Mouse (Mus musculus): ENCODE measurements at regions not wholly inside any gene's neighbourhood (a gene's known extent, or its start where the extent isn't known, plus 50 kb on each side); places are given as distances from the start of the nearest gene placed in this dataset.

GRCm38 (mm10) chr1:71904376-71904948 is 251.5 kb upstream of the Fn1 start:
- DNase-seq (ENCODE audit: low spot score) = no peak

DNA sequence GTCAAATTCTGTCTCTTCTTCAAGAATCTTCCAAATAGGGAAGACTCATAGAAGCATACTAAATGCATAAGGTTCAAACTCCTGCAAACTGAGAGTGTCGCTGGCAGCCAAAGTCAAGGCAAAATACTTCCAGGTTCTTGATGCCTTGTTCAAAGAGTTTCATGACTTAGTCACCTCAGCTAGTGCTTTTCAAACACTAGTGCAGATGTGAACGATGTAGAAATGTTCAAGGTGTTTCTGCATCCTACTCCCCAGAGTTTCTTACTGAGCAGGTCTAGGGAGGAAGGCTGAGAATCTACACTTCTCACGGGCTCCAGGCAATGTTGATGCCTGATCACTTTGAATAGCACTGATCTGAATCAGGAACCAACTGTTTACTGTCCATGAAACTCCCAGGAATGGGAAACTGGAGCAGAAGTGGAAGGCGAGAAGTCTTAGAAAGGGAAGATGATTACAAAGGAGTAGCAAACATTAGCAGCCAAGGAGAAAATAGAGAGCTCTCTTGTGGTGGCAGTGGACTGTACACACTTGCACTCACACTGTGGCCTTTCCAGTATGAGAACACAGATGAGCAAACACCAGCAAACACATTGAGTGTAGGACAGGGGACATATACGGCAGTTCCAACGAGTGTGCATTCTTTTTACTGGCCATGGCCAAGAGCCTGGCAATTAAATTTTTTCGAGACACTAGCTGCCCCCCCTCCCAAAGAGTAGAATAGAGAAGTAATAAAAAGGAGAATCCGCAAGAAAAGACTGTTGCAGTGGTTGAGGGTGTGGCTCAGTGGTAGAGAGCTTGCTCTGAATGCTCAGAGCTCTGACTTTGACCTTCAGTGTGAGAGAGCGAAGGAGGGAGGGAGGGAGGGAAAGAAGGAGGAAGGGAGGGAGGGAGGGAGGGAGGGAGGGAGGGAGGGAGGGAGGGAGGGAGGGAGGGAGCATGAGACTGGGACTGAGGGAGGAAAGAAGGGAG is 247.4 kb upstream of the Fn1 start:
- no peak for DNase-seq (ENCODE audit: low spot score)

- no peak for DNase-seq (ENCODE audit: low spot score)
Measured at GRCm38 (mm10) chr1:71899128-71899527, 246.1 kb upstream of the Fn1 start.

DNA sequence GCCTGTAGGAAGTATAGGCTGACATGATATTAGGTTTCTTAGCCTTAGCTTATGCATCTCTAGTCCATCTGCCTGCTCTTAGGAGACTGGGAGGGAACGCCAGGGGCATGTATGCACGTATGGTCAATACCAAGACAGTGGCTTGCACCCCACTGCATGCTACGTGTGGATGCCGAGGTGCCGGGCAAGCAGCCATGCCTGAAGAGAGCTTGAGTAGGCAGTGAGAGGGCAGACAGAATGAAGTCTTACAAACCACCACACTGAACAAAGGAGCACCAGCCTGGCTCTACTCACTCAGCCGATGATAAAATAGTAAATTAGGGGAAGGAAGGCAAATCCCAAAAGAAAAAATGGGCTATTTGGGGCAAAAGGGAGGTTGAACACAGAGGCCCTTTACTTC is 245.2 kb upstream of the Fn1 start:
- no peak for DNase-seq (ENCODE audit: low spot score)

DNA sequence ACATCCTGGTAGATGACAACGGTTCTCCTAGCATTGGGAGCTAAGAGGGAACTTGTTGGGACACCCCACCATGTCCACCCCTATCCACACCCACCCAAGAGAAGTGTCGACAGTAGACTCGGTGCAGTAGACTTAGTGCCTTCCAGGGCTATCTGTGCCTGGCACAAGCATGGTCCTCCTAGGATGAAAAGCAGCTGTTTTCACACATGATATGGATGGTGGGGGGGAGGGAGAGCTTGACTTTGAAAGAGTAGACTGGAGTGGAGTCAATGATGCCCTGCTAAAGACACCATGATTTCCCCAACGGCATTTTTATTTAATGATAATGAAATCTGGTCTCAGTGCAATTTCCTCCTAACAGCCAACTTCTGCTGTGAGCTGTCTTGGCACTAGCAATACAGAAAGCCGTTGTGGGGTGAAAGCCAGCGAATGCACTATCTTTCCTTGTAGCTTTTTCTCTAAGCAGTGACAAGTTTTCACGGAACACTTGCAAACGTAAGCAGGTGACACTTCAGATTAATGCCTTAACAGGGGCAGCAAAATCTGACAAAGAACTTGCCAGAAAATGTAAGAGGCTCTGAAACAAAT is 244.6 kb upstream of the Fn1 start:
- no peak for DNase-seq (ENCODE audit: low spot score)

DNA sequence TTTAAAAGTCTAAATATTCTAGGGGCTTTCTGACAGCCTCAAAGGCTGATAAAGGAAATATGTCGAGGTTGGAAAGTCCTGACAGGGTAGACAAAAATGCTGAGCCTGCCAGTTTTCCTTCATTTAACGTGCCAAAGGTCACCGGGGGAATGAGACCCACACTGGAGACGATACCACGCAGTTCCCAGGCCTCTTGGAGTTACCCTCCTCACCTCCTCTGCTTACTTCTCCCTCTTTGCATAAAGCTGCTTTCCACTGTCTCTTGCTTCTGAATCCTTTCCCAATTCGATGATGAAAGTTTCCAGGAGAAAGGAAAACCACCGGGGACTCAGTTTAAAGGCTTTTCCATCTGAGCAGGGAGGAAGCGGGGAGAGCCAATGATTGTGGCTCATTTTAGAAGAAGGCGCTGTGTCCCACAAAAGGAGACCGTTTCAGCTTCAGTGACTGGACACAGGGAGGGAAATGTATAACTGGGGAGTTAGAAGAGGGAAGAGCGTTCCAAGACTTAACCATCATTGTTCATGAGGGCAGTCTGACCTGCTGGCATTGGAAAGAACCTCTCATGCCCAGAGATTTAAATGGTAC is 243.2 kb upstream of the Fn1 start:
- DNase-seq (ENCODE audit: low spot score) = no peak

GRCm38 (mm10) chr1:71893636-71894035 is 240.6 kb upstream of the Fn1 start:
- DNase-seq (ENCODE audit: low spot score) = no peak

GRCm38 (mm10) chr1:71887809-71888208 is 234.8 kb upstream of the Fn1 start:
- no peak for DNase-seq (ENCODE audit: low spot score)

DNA sequence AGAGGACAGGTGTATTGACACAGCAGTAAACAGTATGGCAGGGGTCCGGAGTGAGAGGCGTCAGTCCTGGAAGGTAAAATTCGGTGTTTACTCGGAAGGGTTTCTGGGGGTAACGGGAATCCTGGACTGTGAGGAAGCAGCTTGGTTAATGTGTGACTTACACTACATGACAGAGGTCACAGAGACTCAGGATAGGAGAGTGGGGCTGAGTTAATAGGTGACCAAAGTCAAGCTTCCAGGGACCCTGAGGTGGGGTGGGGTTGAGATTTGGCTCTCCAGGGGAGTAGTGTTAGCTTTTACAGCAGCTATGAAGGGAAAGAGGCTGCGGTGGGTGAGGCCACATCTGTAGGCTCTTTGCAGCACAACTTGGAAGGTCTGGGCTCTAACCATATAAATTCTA is 233.9 kb upstream of the Fn1 start:
- DNase-seq (ENCODE audit: low spot score) = no peak

GRCm38 (mm10) chr1:71886233-71886632 is 233.2 kb upstream of the Fn1 start:
- DNase-seq (ENCODE audit: low spot score) = no peak

DNA sequence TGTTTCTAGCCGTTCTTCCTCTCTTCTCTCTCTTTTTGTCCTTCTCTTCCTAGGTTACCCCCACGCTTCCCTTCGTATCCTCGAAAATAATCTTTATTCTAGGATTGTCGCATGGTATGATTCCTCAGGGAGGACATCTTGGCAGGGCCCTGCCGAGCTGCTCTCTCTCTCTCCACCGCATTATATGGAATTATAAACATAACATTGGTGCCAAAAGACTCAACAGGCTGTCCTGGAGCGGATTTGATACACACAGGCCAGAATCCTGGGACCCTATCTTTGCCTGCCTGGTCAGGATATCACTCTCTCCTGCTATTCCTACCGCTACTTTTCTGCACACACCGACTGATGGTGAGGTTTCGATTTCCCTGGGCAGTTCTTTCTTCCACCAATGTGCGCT is 228.9 kb upstream of the Fn1 start:
- DNase-seq (ENCODE audit: low spot score) = no peak

GRCm38 (mm10) chr1:71881191-71881590 is 228.2 kb upstream of the Fn1 start:
- DNase-seq (ENCODE audit: low spot score) = no peak

GRCm38 (mm10) chr1:71880480-71880879 is 227.5 kb upstream of the Fn1 start:
- no peak for DNase-seq (ENCODE audit: low spot score)

- no peak for DNase-seq (ENCODE audit: low spot score)
Measured at GRCm38 (mm10) chr1:71876712-71877401, 223.9 kb upstream of the Fn1 start.

- DNase-seq (ENCODE audit: low spot score) = no peak
Measured at GRCm38 (mm10) chr1:71874037-71874436, 221.0 kb upstream of the Fn1 start.

DNA sequence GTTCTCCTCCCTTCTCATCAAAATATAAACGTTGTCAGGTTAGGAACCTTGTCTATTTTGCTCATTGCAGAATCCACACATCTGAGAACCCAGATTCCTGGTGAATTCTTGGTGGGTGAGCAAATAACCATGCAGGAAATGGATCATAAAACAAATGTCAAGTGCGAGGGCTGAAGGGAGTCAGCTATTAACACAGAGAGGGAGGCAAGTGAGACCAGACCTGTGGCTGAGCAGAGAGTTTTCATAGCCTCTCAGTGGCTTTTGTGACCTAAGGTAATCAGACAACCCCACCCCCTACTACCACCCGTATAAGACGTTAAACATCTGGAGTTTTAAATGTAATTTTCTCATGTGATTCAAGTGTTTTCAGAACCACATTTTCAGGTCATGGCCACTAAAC is 212.7 kb upstream of the Fn1 start:
- DNase-seq (ENCODE audit: low spot score) = no peak

DNA sequence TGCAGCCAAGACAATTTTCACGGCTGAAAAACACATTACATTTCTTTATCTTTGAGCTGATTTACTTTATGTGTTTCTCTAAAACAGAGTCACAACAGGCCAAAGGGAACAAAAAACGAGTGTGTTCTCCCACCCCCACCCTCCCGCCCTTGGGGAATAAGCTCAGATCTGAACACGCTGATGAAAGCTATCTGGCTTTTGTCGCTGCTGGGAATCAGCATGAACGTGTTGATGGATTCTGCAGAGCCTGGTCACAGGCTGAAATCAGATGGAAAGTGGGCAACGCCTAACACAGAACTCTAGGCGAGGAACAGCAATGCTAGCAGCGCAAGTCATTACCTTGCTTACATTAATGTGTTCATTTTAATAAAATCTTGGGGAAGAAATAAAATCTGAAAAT is 211.7 kb upstream of the Fn1 start:
- no peak for DNase-seq (ENCODE audit: low spot score)

DNA sequence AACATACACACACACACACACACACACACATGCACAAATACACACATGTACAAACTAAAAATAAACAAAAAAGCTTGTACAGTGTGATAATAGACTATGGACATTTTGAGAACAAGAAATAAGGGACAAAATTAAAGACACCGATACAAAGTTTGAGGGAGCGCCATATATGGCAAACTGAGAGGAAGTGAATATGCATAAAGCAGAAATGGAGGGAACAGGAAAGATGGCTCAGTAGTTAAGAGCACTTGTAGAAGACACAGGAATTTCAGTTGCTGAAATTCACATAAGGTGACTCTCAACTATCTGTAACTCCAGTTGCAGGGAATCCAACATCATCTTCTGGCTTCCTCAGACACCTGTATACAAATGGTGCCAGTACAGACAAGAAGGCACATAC is 200.2 kb upstream of the Fn1 start:
- DNase-seq (ENCODE audit: low spot score) = no peak

- no peak for DNase-seq (ENCODE audit: low spot score)
Measured at GRCm38 (mm10) chr1:71851268-71851667, 198.3 kb upstream of the Fn1 start.

- DNase-seq (ENCODE audit: low spot score) = no peak
Measured at GRCm38 (mm10) chr1:71848656-71849055, 195.7 kb upstream of the Fn1 start.

- peak; percentile 25 for DNase-seq (ENCODE audit: low spot score)
Measured at GRCm38 (mm10) chr1:71844938-71845685, 192.1 kb upstream of the Fn1 start.

Data from urinary bladder, adult 2 months (tissue).